Mouse (Mus musculus) embryo, embryonic 10 days (tissue): Measurements from ENCODE around the gene Wipi1.
A peak's percentile ranks its signal among the peaks of the same experiment; 100 is the strongest.

Experiments
- DNase-seq: peaks from one replicate; pipeline ENCODE4 v3.0.0-alpha.2; 2015; ENCODE audit warnings: low spot score

Wipi1 gene

GRCm38 (mm10) chr11:109619055-109619454, 7.3 kb upstream of the Wipi1 start:
- peak; percentile 81 for DNase-seq

GRCm38 (mm10) chr11:109616766-109617165, 5.0 kb upstream of the Wipi1 start:
- DNase-seq: no peak

- no peak for DNase-seq
Measured at GRCm38 (mm10) chr11:109616352-109616751, 4.6 kb upstream of the Wipi1 start.

GRCm38 (mm10) chr11:109615286-109615685, 3.5 kb upstream of the Wipi1 start:
- DNase-seq: no peak

GRCm38 (mm10) chr11:109612871-109613529, 1.2 kb upstream of the Wipi1 start:
- DNase-seq: no peak

GRCm38 (mm10) chr11:109610795-109611302, 918 bp downstream of the Wipi1 start:
- DNase-seq: no peak

- DNase-seq: peak; percentile 12
Measured at GRCm38 (mm10) chr11:109610046-109610794, 1.5 kb downstream of the Wipi1 start.

GRCm38 (mm10) chr11:109608976-109609625, 2.7 kb downstream of the Wipi1 start:
- no peak for DNase-seq

- DNase-seq: no peak
Measured at GRCm38 (mm10) chr11:109607600-109607999, 4.2 kb downstream of the Wipi1 start.

GRCm38 (mm10) chr11:109598778-109599570, 12.8 kb downstream of the Wipi1 start:
- no peak for DNase-seq

- no peak for DNase-seq
Measured at GRCm38 (mm10) chr11:109594761-109595160, 17.0 kb downstream of the Wipi1 start.

GRCm38 (mm10) chr11:109593200-109593981, 18.4 kb downstream of the Wipi1 start:
- peak; percentile 55 for DNase-seq

- DNase-seq: no peak
Measured at GRCm38 (mm10) chr11:109591511-109591910, 20.3 kb downstream of the Wipi1 start.

- DNase-seq: no peak
Measured at GRCm38 (mm10) chr11:109590012-109590411, 21.8 kb downstream of the Wipi1 start.

- no peak for DNase-seq
Measured at GRCm38 (mm10) chr11:109587638-109588374, 24.0 kb downstream of the Wipi1 start.

- DNase-seq: no peak
Measured at GRCm38 (mm10) chr11:109587019-109587418, 24.7 kb downstream of the Wipi1 start.

- no peak for DNase-seq
Measured at GRCm38 (mm10) chr11:109586424-109586823, 25.3 kb downstream of the Wipi1 start.

GRCm38 (mm10) chr11:109584843-109585713, 26.7 kb downstream of the Wipi1 start:
- DNase-seq: peak; percentile 92

GRCm38 (mm10) chr11:109583986-109584385, 27.8 kb downstream of the Wipi1 start:
- peak; percentile 7 for DNase-seq
